Mouse (Mus musculus): ENCODE measurements at regions not wholly inside any gene's neighbourhood (a gene's known extent, or its start where the extent isn't known, plus 50 kb on each side); places are given as distances from the start of the nearest gene placed in this dataset.

- DNase-seq, result no peak
Measured at GRCm38 (mm10) chr6:16064691-16065090, 344.2 kb downstream of the Mdfic start.

- DNase-seq, result no peak
Measured at GRCm38 (mm10) chr6:16065121-16065520, 344.7 kb downstream of the Mdfic start.

GRCm38 (mm10) chr6:16076266-16076665 is 355.8 kb downstream of the Mdfic start:
- DNase-seq, result no peak

- no peak for DNase-seq
Measured at GRCm38 (mm10) chr6:16077195-16077810, 356.8 kb downstream of the Mdfic start.

- DNase-seq, result no peak
Measured at GRCm38 (mm10) chr6:16077917-16078316, 357.5 kb downstream of the Mdfic start.

- no peak for DNase-seq
Measured at GRCm38 (mm10) chr6:16086952-16087537, 366.6 kb downstream of the Mdfic start.

DNA sequence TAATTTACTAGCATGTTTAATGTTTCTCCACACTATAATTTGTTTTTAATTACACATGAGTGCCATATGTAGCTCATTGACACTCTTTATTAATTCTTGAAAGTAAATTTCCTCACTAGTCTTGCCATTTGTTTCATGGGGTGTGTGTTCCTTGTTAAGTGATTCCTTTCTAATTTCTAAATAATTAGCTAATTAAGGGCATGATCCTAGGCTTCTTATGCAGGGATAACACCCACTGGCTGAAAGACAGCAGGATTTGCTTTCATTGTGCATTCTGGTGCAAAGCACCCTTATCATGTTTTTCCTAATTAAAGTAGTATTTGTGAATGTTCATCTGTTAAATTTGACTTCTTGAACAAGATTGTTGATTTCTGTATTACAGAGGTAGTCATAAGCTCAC is 378.3 kb downstream of the Mdfic start:
- DNase-seq, result no peak

- no peak for DNase-seq
Measured at GRCm38 (mm10) chr6:16141009-16141408, 420.5 kb downstream of the Mdfic start.

DNA sequence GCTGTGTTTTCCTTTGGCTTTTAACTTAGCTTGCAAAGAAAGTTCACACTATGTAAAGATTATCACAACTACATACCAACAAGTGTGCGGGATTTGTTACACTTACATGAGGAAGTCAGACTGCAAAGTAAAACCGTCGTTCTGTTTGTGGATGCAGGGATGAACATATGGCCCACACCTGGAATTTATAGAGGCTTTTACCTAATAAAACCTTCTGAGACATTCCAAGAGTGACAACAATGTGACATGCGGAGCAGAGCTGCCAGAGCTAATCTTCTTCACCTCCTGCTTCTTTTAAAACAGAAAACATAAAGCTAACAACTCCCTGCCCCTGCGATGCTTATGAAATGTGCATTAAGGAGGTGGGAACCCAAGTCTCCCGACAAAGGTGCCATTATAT is 424.1 kb downstream of the Mdfic start:
- no peak for DNase-seq

- no peak for DNase-seq
Measured at GRCm38 (mm10) chr6:16150535-16150934, 430.1 kb downstream of the Mdfic start.

- DNase-seq, result no peak
Measured at GRCm38 (mm10) chr6:16151478-16151877, 431.0 kb downstream of the Mdfic start.

GRCm38 (mm10) chr6:16152691-16153090 is 432.2 kb downstream of the Mdfic start:
- DNase-seq, result no peak

DNA sequence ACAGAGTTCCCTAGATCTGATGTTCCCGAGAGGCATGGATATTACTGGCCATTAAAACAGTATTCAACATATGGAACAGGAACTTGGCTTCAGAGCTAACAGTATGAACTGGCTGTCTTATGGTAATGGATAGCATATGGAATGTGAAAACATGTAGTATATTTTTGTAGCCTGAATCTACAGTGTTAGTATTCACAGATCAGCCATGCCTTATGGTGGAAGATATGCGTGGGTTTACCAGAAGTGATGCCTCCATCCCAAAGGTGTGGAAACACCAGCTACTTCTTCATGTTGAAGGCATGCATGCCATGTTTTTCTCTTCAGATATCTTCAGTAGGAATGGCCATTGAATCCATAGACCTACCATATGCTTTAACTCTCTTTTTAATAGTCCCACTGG is 444.6 kb downstream of the Mdfic start:
- no peak for DNase-seq

DNA sequence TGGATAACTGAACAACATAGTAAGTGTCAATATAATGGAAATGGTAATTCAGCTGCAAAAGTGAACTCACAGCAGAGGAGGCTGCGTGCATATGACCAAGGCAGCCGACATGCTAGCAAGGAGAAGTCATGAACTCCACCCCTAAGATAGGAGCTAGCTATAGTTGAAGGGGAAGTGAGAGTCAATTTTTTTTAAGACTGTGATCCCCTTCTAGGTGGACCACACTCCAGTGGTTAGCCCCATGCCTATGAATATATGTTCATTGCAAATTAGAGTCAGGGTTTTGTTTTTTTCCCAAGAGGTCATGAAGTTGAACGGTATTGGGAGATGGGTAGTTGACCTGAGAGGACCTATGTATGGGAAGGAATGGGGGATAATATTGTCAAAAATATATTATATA is 451.4 kb downstream of the Mdfic start:
- no peak for DNase-seq

- DNase-seq, result no peak
Measured at GRCm38 (mm10) chr6:16177313-16177712, 456.9 kb downstream of the Mdfic start.

GRCm38 (mm10) chr6:16187983-16188550 is 467.6 kb downstream of the Mdfic start:
- DNase-seq, result no peak

DNA sequence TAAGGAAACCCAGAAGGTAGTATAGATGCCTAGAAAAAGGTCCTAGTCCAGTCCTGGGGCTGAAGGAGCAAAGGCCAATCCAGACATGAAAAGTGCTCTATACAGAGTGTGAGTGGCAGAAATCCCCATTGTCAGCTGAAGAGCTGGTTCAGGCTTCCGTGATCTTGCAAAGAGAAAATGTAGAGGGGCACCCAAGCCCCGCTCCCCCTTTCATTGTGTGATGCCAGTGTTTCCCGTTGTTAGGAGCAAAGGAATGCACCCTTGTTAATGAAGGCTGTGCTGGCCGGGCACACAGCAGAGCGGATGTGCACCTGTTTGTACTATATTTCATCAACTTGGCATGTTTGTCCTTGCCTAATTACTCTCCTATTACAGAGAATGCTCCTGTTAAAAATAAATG is 492.5 kb downstream of the Mdfic start:
- no peak for DNase-seq

DNA sequence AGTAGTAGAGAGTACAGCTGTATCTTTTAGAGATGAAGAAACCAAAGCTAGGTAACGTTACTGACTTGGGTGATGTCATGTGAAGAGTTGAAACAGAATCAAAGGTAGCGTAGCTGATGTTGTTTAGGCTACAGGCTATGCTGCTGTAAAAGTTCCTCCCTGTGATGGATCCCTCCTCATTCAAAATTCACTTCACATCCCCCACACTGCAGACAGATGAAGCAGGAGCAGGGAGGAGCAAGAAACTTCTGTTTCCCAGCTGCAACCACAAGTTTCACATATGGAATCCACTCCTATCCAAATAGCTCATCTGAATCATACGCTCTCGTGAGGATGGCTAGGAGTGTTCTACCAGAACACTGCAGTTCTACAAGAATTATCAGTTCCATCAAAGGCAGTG is 493.2 kb downstream of the Mdfic start:
- no peak for DNase-seq

GRCm38 (mm10) chr6:16221002-16221627 is 500.7 kb downstream of the Mdfic start:
- peak; percentile 1 for DNase-seq

Measured in cerebellum, adult 9-10 months (tissue).